Mouse (Mus musculus) CD4-positive naive resting alpha-beta T cell, adult 76 days (primary cell): ENCODE data around the gene Camk1. TPM values are rescaled to one million over a fixed set of nuclear protein-coding genes. Genes with fewer than 3 reads are reported as not detected.

Experiments used
- total RNA-seq: library from RNA; stranded (reverse); gene quantifications from one replicate; pipeline ENCODE4 v1.2.4, GENCODE M21; 2023

The Camk1 gene
- 1.2 TPM for total RNA-seq

GRCm38 (mm10) chr6:113343177-113344092 is at the start of gene Camk1:
Gene Camk1, minus strand, starts transcription at chr6:113343984.

GRCm38 (mm10) chr6:113388960-113389359 is 45.2 kb upstream of the Camk1 start, which contains the start of gene Ttll3:
Gene Ttll3, plus strand, starts transcription at chr6:113389260.

GRCm38 (mm10) chr6:113377496-113378385 is 34.0 kb upstream of the Camk1 start, which contains the start of the genes Tada3 and Arpc4:
Gene Tada3, minus strand, starts transcription at chr6:113377883.
Gene Arpc4, plus strand, starts transcription at chr6:113378115.

GRCm38 (mm10) chr6:113326533-113327315 is 17.1 kb downstream of the Camk1 start, which contains the start of gene Ogg1:
Gene Ogg1, plus strand, starts transcription at chr6:113326972.

GRCm38 (mm10) chr6:113306986-113307349 is 36.8 kb downstream of the Camk1 start, which contains the start of gene Brpf1:
Gene Brpf1, plus strand, starts transcription at chr6:113307137.

Other genes with a start within 250 kb of the Camk1 start
- 0.41 TPM for gene Lhfpl4, start 148.6 kb downstream of the Camk1 start, total RNA-seq
- 42.4 TPM for gene Mtmr14, start 106.1 kb downstream of the Camk1 start, total RNA-seq
- 1.3 TPM for gene Cpne9, start 61.7 kb downstream of the Camk1 start, total RNA-seq
- gene Brpf1, start 36.8 kb downstream of the Camk1 start, total RNA-seq, result 79.0 TPM
- 10.7 TPM for gene Ogg1, start 17.0 kb downstream of the Camk1 start, total RNA-seq
- 25.2 TPM for gene Tada3, start 33.9 kb upstream of the Camk1 start, total RNA-seq
- 224 TPM for gene Arpc4, start 34.1 kb upstream of the Camk1 start, total RNA-seq
- gene Ttll3, start 45.3 kb upstream of the Camk1 start, total RNA-seq, result 51.7 TPM
- gene Rpusd3, start 75.4 kb upstream of the Camk1 start, total RNA-seq, result 10.7 TPM
- not detected for gene Cidec, start 91.8 kb upstream of the Camk1 start, total RNA-seq
- 13.5 TPM for gene Jagn1, start 98.6 kb upstream of the Camk1 start, total RNA-seq
- 0.79 TPM for gene Il17re, start 114.5 kb upstream of the Camk1 start, total RNA-seq
- not detected for gene Il17rc, start 127.4 kb upstream of the Camk1 start, total RNA-seq
- 9.9 TPM for gene Creld1, start 139.3 kb upstream of the Camk1 start, total RNA-seq
- 0.70 TPM for gene Prrt3, start 157.9 kb upstream of the Camk1 start, total RNA-seq
- 72.3 TPM for gene Emc3, start 187.7 kb upstream of the Camk1 start, total RNA-seq
- gene Fancd2, start 187.7 kb upstream of the Camk1 start, total RNA-seq, result 1.3 TPM